Mouse (Mus musculus) stomach, postnatal 0 days (tissue): ENCODE results near the gene Dgkg. TPM values are rescaled to one million over a fixed set of nuclear protein-coding genes. Genes with fewer than 3 reads are reported as not detected.

Experiments used
- ATAC-seq: fragments of 200-750 bp; cut with Nextera tagmentation; 2 replicates; pipeline ENCODE4 v1.8.0; 2017; ENCODE audit not compliant: low FRiP score, low TSS enrichment
- DNase-seq: peaks from one replicate; pipeline ENCODE4 v3.0.0-alpha.2; 2016; ENCODE audit warnings: low spot score
- H3K27ac ChIP-seq: fragments of 300-500 bp; sonication (generic); replicated peaks from 2 replicates; pipeline ENCODE4 v1.5.1; 2014; ENCODE audit warnings: mild to moderate bottlenecking, control low read depth
- H3K27me3 ChIP-seq: fragments of 300-500 bp; sonication (generic); 2 replicates; pipeline ENCODE4 v1.6.1; 2014; ENCODE audit warnings: low read length; ENCODE audit not compliant: control insufficient read depth, insufficient read depth
- H3K36me3 ChIP-seq: fragments of 300-500 bp; sonication (generic); 2 replicates; pipeline ENCODE4 v1.6.1; 2014; ENCODE audit warnings: low read length, mixed read lengths; ENCODE audit not compliant: control insufficient read depth, insufficient read depth
- H3K4me1 ChIP-seq: fragments of 300-500 bp; sonication (generic); replicated peaks from 2 replicates; pipeline ENCODE4 v1.6.1; 2014; ENCODE audit warnings: antibody characterized with exemption; ENCODE audit not compliant: control insufficient read depth, insufficient read depth
- H3K4me2 ChIP-seq: fragments of 300-500 bp; sonication (generic); replicated peaks from 2 replicates; pipeline ENCODE4 v1.6.1; 2014; ENCODE audit warnings: low read depth, mild to moderate bottlenecking, control low read depth, moderate library complexity
- H3K4me3 ChIP-seq: fragments of 300-500 bp; sonication (generic); 2 replicates; pipeline ENCODE4 v1.5.1; 2014; ENCODE audit warnings: low read depth, low read length, control low read depth
- H3K9ac ChIP-seq: fragments of 300-500 bp; sonication (generic); 2 replicates; pipeline ENCODE4 v1.6.1; 2014; ENCODE audit warnings: mild to moderate bottlenecking, low read length, control low read depth, mixed read lengths
- H3K9me3 ChIP-seq: fragments of 300-500 bp; sonication (generic); 2 replicates; pipeline ENCODE4 v1.6.1; 2016; ENCODE audit warnings: low read length; ENCODE audit not compliant: control insufficient read depth
- CTCF ChIP-seq: IDR thresholded peaks from 2 replicates; pipeline ENCODE4 v1.5.1; 2016; ENCODE audit warnings: antibody characterized with exemption, low read depth, mild to moderate bottlenecking, moderate library complexity
- EP300 ChIP-seq: optimal IDR thresholded peaks from 2 replicates; pipeline ENCODE3; 2016; ENCODE audit warnings: antibody characterized with exemption
- WGBS: fragments of 180-500 bp; shearing (Covaris S2); extraction: QIAGEN DNeasy Blood & Tissue Kit; methylation state at CpG from one replicate; pipeline ENCODE4 v1.1.7; 2014; 5-methylcytosine and 5-hydroxymethylcytosine counted together
- polyA plus RNA-seq: library from polyadenylated mRNA; unstranded; fragments of >200 nt; fragmentation: Nextera tagmentation; extraction: Ambion mirVana; gene quantifications from 2 replicates; pipeline ENCODE4 v1.2.1, GENCODE M21; 2015

The Dgkg gene
- polyA plus RNA-seq, 1 experiment from 2014 or later: 0.36 TPM

GRCm38 (mm10) chr16:22433944-22434343, 223.1 kb downstream of the Dgkg start:
- no peak for DNase-seq

GRCm38 (mm10) chr16:22431773-22432172, 225.2 kb downstream of the Dgkg start:
- no peak for TF ChIP-seq EP300
- TF ChIP-seq CTCF: no peak
- ATAC-seq: no peak
- no peak overlapping the region for H3K27ac ChIP-seq
- no peak for DNase-seq
- no peaks in the 10 kb centered on the region for H3K9me3 ChIP-seq
- no peak overlapping the region for H3K9ac ChIP-seq
- H3K4me1 ChIP-seq: no peaks in the 10 kb centered on the region; the same call in 1 of the 2 replicates
- no peak overlapping the region for H3K4me3 ChIP-seq
- no peak overlapping the region for H3K4me2 ChIP-seq
- no peaks in the 10 kb centered on the region for H3K36me3 ChIP-seq
- no peaks in the 10 kb centered on the region for H3K27me3 ChIP-seq
- 86% methylated on average over 12 of the region's 12 CpGs for WGBS

More at GRCm38 (mm10) chr16:22433944-22434343, 223.1 kb downstream of the Dgkg start:
- 29% methylated on average over 12 of the region's 12 CpGs for WGBS
- no peak for ATAC-seq
- Histone ChIP-seq H3K27ac (no peak overlapping the region), H3K9ac (no peak overlapping the region), H3K9me3 (no peaks in the 10 kb centered on the region), H3K27me3 (no peaks in the 10 kb centered on the region), H3K4me3 (no peak overlapping the region), H3K36me3 (no peaks in the 10 kb centered on the region), H3K4me1 (no peaks in the 10 kb centered on the region; the same call in 1 of the 2 replicates), H3K4me2 (no peak overlapping the region)
- no peak for TF ChIP-seq EP300
- TF ChIP-seq CTCF: no peak

GRCm38 (mm10) chr16:22431335-22431734, 225.7 kb downstream of the Dgkg start:
- TF ChIP-seq EP300 (no peak), CTCF (no peak)
- ATAC-seq: no peak
- Histone ChIP-seq H3K27ac (no peak overlapping the region), H3K36me3 (no peaks in the 10 kb centered on the region), H3K27me3 (no peaks in the 10 kb centered on the region), H3K4me3 (no peak overlapping the region), H3K9ac (no peak overlapping the region), H3K9me3 (no peaks in the 10 kb centered on the region), H3K4me2 (no peak overlapping the region), H3K4me1 (no peaks in the 10 kb centered on the region; the same call in 1 of the 2 replicates)
- DNase-seq: no peak
- 88% methylated on average over 2 of the region's 2 CpGs for WGBS

GRCm38 (mm10) chr16:22430211-22430951, 226.6 kb downstream of the Dgkg start:
- Histone ChIP-seq H3K4me3 (no peak overlapping the region), H3K27ac (no peak overlapping the region), H3K4me2 (no peak overlapping the region), H3K4me1 (no peaks in the 10 kb centered on the region; the same call in 1 of the 2 replicates), H3K9me3 (no peaks in the 10 kb centered on the region), H3K27me3 (no peaks in the 10 kb centered on the region), H3K36me3 (no peaks in the 10 kb centered on the region), H3K9ac (no peak overlapping the region)
- WGBS: 56% methylated on average over 16 of the region's 16 CpGs
- no peak for ATAC-seq
- no peak for DNase-seq
- TF ChIP-seq CTCF: no peak

GRCm38 (mm10) chr16:22429377-22429776, 227.6 kb downstream of the Dgkg start:
- TF ChIP-seq EP300 (no peak), CTCF (no peak)
- no peaks in the 10 kb centered on the region for H3K36me3 ChIP-seq
- H3K4me2 ChIP-seq: peak overlapping the region; percentile 40
- no peak overlapping the region; the same call in 1 of the 2 replicates for H3K9ac ChIP-seq
- DNase-seq (no peak), ATAC-seq (peak; percentile 1; the same call in 1 of the 2 replicates)
- WGBS: 14% methylated on average over 8 of the region's 8 CpGs
- no peak overlapping the region for H3K4me3 ChIP-seq
- H3K9me3 ChIP-seq: no peaks in the 10 kb centered on the region
- H3K27me3 ChIP-seq: no peaks in the 10 kb centered on the region
- H3K27ac ChIP-seq: peak overlapping the region; percentile 67
- H3K4me1 ChIP-seq: no peaks in the 10 kb centered on the region; the same call in 1 of the 2 replicates

GRCm38 (mm10) chr16:22428853-22429341, 228.1 kb downstream of the Dgkg start:
- ATAC-seq (peak; percentile 97), DNase-seq (peak; percentile 91)
- Histone ChIP-seq H3K4me2 (peak overlapping the region; percentile 40), H3K9ac (no peak overlapping the region; the same call in 1 of the 2 replicates), H3K27me3 (no peaks in the 10 kb centered on the region), H3K27ac (peak overlapping the region; percentile 67), H3K9me3 (no peaks in the 10 kb centered on the region), H3K4me3 (no peak overlapping the region), H3K36me3 (no peaks in the 10 kb centered on the region), H3K4me1 (no peaks in the 10 kb centered on the region; the same call in 1 of the 2 replicates)
- TF ChIP-seq EP300 (no peak), CTCF (peak; percentile 67)
- 10% methylated on average over 9 of the region's 9 CpGs for WGBS
